Mouse (Mus musculus) intestine, embryonic 16.5 days (tissue): ENCODE measurements around the gene Nnmt. TPM values are rescaled to one million over a fixed set of nuclear protein-coding genes. Genes with fewer than 3 reads are reported as not detected.

ENCODE experiments used
- ATAC-seq: fragments of 200-750 bp; cut with Nextera tagmentation; 2 replicates; pipeline ENCODE4 v1.8.0; 2017; ENCODE audit warnings: moderate TSS enrichment, moderate library complexity
- H3K27ac ChIP-seq: fragments of 300-500 bp; sonication (generic); 2 replicates; pipeline ENCODE4 v1.5.1; 2014; ENCODE audit warnings: mild to moderate bottlenecking, low read length
- H3K27me3 ChIP-seq: fragments of 300-500 bp; sonication (generic); replicated peaks from 2 replicates; pipeline ENCODE4 v1.6.1; 2014; ENCODE audit warnings: low read length, control low read depth, mixed read lengths; ENCODE audit not compliant: control insufficient read depth, insufficient read depth
- H3K36me3 ChIP-seq: fragments of 300-500 bp; sonication (generic); 2 replicates; pipeline ENCODE4 v1.6.1; 2014; ENCODE audit warnings: low read length, control low read depth; ENCODE audit not compliant: control insufficient read depth, insufficient read depth
- H3K4me1 ChIP-seq: fragments of 300-500 bp; sonication (generic); 2 replicates; pipeline ENCODE4 v1.6.1; 2014; ENCODE audit warnings: low read length, control low read depth, mixed read lengths; ENCODE audit not compliant: control insufficient read depth, insufficient read depth
- H3K4me2 ChIP-seq: fragments of 300-500 bp; sonication (generic); 2 replicates; pipeline ENCODE4 v1.6.1; 2014; ENCODE audit warnings: low read depth, low read length, control low read depth
- H3K4me3 ChIP-seq: fragments of 300-500 bp; sonication (generic); 2 replicates; pipeline ENCODE4 v1.5.1; 2014; ENCODE audit warnings: mild to moderate bottlenecking, low read length
- H3K9ac ChIP-seq: fragments of 300-500 bp; sonication (generic); 2 replicates; pipeline ENCODE4 v1.6.1; 2014; ENCODE audit warnings: low read depth, low read length
- H3K9me3 ChIP-seq: fragments of 300-500 bp; sonication (generic); 2 replicates; pipeline ENCODE4 v1.6.1; 2016; ENCODE audit warnings: low read length, control low read depth; ENCODE audit not compliant: control insufficient read depth
- WGBS: fragments of 180-500 bp; shearing (Covaris S2); extraction: QIAGEN DNeasy Blood & Tissue Kit; methylation state at CpG from one replicate; pipeline ENCODE4 v1.1.7; 2014; 5-methylcytosine and 5-hydroxymethylcytosine counted together
- polyA plus RNA-seq: library from polyadenylated mRNA; unstranded; fragments of >200 nt; fragmentation: Nextera tagmentation; extraction: Ambion mirVana; gene quantifications from 2 replicates; pipeline ENCODE4 v1.2.1, GENCODE M21; 2015

The Nnmt gene
- polyA plus RNA-seq, 1 experiment from 2014 or later: 4.0 TPM

DNA sequence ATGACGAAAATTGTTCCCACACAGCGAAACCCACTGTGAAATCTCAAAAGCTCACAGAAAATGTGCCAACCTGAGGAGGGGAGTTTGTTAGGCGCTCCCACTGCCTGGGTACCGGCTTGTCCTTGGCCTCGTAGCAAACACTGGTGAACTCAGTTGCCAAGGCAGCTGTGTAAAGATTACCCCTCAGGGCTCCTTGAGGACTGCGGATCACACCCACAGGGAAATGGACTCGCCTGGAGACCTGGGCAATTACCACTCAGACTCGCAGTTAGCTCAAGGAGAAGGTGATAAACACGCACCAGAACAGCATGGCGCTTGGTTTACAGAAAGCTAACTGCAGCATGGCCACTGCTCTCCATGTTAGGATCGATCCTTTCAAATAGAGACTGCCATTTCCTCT lies 8.0 kb downstream of the Nnmt start:
- no peaks in the 10 kb centered on the region for H3K27me3 ChIP-seq
- ATAC-seq: no peak

DNA sequence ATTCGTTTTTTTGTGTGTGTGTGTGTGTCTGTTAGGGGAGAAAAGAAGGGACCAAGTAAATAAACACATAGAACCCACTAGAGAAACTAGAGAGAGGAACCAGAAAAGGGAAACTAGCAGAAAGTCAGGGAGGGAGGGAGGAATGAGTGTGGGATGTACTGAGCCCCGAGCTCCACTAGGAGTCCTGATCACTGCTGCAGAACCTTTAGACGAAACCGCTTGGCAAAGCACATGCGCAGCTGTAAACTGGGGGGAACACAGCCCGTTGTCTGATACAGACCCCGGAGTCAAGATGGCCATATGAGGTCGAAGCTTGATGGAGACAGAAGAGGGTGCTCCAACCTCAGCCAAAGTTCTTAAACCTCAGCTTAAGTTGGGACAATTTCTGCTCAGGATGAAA lies 11.0 kb downstream of the Nnmt start:
- Histone ChIP-seq H3K27me3 (no peaks in the 10 kb centered on the region), H3K9ac (no peak overlapping the region), H3K4me1 (no peaks in the 10 kb centered on the region), H3K27ac (no peak overlapping the region), H3K4me3 (no peak overlapping the region), H3K9me3 (no peaks in the 10 kb centered on the region), H3K4me2 (no peak overlapping the region), H3K36me3 (no peaks in the 10 kb centered on the region)
- ATAC-seq: no peak
- 63% methylated on average over 8 of the region's 8 CpGs for WGBS

More for the DNA sequence above, 8.0 kb downstream of the Nnmt start:
- Histone ChIP-seq H3K27ac (no peak overlapping the region), H3K36me3 (no peaks in the 10 kb centered on the region), H3K4me1 (no peaks in the 10 kb centered on the region), H3K9me3 (no peaks in the 10 kb centered on the region), H3K4me2 (0 out of 2 replicates have a peak overlapping the region, but pooled peaks have one; percentile 18), H3K4me3 (no peak overlapping the region), H3K9ac (no peak overlapping the region)
- 46% methylated on average over 11 of the region's 11 CpGs for WGBS

DNA sequence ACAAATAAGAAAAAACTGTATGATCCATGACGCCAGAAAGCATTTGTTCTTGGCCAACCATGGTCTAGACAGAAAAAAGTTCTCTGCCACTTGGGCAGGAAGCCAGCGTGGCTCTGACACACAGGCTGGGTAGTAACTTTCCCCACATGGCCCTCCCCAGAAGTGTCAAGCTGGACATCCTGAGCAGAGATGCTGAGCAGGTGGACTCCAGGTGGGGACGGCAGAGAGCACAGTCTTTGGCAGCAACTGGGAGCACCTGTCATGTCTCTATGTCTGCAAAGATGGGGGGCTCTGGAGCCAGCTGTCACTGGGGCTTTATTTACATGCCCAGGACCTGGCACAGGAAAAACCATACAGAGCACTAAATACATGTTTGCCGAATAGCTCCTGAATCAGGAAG lies 14.3 kb downstream of the Nnmt start:
- Histone ChIP-seq H3K4me3 (no peak overlapping the region), H3K9me3 (no peaks in the 10 kb centered on the region), H3K9ac (no peak overlapping the region), H3K27me3 (no peaks in the 10 kb centered on the region), H3K27ac (no peak overlapping the region), H3K4me2 (no peak overlapping the region), H3K4me1 (no peaks in the 10 kb centered on the region), H3K36me3 (no peaks in the 10 kb centered on the region)
- WGBS: 74% methylated on average over 4 of the region's 4 CpGs
- ATAC-seq: no peak

DNA sequence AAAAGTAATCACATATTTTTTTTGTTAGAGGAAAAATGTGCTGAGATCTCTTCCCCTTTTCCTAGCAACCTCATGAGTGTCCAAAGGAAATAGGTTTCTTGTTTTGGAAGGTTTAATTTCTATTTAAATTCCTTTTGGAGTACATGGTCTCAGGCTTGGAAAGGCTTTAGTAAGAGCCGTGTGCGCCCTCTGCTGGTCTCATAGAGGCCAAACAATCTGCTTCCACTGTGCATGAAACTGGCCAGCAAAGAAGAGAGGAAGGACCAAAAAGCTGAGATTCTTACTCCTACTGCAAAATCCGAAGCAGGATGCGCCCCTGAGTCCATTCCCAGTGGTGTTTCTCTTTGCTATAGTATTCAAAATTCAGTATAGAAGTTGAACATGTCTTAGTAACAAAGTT lies 18.6 kb downstream of the Nnmt start:
- 8% methylated on average over 4 of the region's 4 CpGs for WGBS
- no peak overlapping the region for H3K4me2 ChIP-seq
- no peaks in the 10 kb centered on the region for H3K36me3 ChIP-seq
- ATAC-seq: no peak
- no peak overlapping the region for H3K4me3 ChIP-seq
- H3K4me1 ChIP-seq: no peaks in the 10 kb centered on the region
- H3K9me3 ChIP-seq: no peaks in the 10 kb centered on the region
- H3K27ac ChIP-seq: no peak overlapping the region
- H3K27me3 ChIP-seq: no peaks in the 10 kb centered on the region
- H3K9ac ChIP-seq: no peak overlapping the region

DNA sequence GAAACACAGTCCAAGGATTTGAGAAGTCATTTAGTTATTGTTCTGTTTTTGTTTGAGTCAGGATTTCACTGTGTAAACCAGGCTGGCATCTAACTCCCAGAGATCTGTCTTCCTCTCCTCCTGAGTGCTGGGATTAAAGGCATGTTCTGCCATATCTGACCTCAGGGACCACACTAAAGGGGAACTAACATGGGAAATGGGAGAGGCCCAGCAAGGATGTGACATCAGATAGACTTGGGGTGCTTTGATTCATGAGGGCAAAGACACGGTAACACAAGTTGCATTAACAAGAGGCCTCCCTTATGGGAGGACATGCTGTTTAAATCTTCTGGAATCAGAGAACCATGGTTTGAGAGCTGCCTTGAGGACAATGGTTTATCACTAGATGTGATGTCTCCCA lies 24.1 kb downstream of the Nnmt start:
- WGBS: 78% methylated on average over 1 of the region's 1 CpGs
- no peaks in the 10 kb centered on the region for H3K36me3 ChIP-seq
- no peaks in the 10 kb centered on the region for H3K9me3 ChIP-seq
- no peak overlapping the region for H3K4me3 ChIP-seq
- no peak overlapping the region for H3K9ac ChIP-seq
- no peak overlapping the region for H3K4me2 ChIP-seq
- no peak overlapping the region for H3K27ac ChIP-seq
- no peaks in the 10 kb centered on the region for H3K27me3 ChIP-seq
- no peak for ATAC-seq
- H3K4me1 ChIP-seq: no peaks in the 10 kb centered on the region

DNA sequence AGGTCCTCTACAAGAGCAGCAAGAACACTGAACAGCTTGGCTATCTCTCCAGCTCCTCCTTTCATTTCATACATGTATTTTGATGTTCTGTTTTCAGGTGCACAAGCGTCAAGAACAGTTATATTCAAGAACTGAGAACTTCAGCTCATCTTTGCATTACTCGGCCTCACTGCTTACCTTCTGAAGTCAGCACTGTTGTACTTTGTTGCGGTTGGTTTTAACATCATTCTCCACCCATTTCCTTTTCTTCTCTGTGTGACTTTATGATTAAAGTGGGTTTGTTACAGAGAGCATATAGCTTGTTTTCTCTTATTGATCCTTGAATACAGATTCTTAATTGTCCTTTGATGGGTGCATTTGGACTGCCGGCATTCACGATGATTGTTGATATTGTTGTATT lies 42.6 kb downstream of the Nnmt start:
- no peak overlapping the region for H3K4me2 ChIP-seq
- H3K4me1 ChIP-seq: no peaks in the 10 kb centered on the region
- no peak overlapping the region for H3K9ac ChIP-seq
- no peak overlapping the region for H3K4me3 ChIP-seq
- no peaks in the 10 kb centered on the region for H3K27me3 ChIP-seq
- no peaks in the 10 kb centered on the region for H3K9me3 ChIP-seq
- no peaks in the 10 kb centered on the region for H3K36me3 ChIP-seq
- WGBS: 86% methylated on average over 5 of the region's 5 CpGs
- H3K27ac ChIP-seq: no peak overlapping the region
- no peak for ATAC-seq

DNA sequence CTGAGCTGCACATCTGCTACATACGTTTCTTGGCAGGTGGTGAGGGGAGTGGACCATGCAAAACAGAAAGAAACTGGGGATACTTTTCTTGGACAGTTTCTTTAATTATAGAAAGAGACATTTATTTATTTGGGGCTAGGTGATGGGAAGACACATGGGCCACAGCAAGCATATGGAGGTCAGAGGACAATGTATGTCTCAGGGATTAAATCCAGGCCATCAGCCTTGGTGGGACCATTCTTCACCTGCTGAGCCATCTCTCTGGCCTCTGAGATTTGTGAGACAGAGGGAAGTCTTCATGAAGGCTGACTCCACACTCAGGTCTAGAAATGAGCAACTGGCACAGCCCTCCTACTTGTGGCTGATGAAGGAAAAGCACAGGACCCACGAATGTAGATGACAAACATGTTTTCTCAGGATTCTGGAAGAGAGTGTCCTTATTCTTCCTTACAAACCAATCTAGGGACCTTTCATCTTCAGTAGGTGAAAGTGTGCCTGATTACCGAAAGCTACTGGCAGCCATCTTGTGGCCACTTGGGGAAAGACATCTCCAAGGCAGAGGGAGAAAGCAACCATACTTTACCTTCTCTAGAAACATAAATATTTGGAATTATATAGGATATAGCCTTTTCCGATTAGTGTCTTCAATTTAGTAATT lies 45.3 kb downstream of the Nnmt start:
- Histone ChIP-seq H3K36me3 (no peaks in the 10 kb centered on the region), H3K27ac (no peak overlapping the region), H3K4me3 (no peak overlapping the region), H3K9ac (no peak overlapping the region), H3K4me1 (no peaks in the 10 kb centered on the region), H3K4me2 (no peak overlapping the region), H3K27me3 (no peaks in the 10 kb centered on the region), H3K9me3 (no peaks in the 10 kb centered on the region)
- no peak for ATAC-seq
- WGBS: 20% methylated on average over 4 of the region's 4 CpGs

DNA sequence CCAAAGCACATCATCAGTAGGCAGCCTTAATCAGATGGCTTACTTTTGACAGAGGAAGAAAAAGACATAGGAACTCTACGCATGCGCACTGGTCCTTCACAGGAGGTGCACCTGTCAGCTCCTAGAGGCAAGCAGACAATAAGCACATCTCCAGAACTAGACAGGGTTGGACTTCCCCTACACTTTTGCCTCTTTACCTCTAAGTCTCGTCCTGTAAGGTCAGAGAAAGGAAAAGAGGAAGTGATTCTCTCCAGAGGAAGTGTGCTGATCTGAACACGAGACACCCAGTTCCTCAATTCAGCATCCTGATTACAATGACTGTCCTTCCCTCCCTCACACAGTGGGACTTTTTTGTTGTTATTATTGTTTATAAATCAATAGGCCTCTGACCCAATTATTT lies 46.3 kb downstream of the Nnmt start:
- no peaks in the 10 kb centered on the region for H3K27me3 ChIP-seq
- 64% methylated on average over 4 of the region's 4 CpGs for WGBS
- H3K27ac ChIP-seq: no peak overlapping the region
- H3K9ac ChIP-seq: no peak overlapping the region
- H3K4me3 ChIP-seq: no peak overlapping the region
- H3K4me2 ChIP-seq: no peak overlapping the region
- no peaks in the 10 kb centered on the region for H3K36me3 ChIP-seq
- H3K9me3 ChIP-seq: no peaks in the 10 kb centered on the region
- ATAC-seq: no peak
- no peaks in the 10 kb centered on the region for H3K4me1 ChIP-seq

DNA sequence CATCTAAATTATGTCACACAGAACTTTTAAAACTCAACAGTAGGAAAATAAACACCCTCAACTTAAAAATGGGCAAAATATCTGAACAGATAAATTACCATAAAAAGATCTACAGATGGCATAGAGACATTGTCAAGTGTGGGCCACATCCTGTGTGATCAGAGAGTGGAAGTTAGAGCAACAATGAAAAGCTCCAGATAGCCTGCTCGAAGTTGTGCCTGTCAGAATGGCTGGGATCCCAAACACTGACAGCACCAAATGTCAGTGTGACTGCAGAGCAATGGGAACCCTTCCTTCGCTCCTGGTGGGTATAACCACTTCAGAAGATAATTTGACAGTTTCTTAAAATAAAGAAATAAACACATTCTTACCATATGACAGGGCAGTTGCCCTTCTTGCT lies 55.9 kb downstream of the Nnmt start:
- Histone ChIP-seq H3K4me3 (no peak overlapping the region), H3K9me3 (no peaks in the 10 kb centered on the region), H3K4me2 (no peak overlapping the region), H3K27me3 (no peaks in the 10 kb centered on the region), H3K4me1 (no peaks in the 10 kb centered on the region), H3K9ac (no peak overlapping the region), H3K27ac (no peak overlapping the region), H3K36me3 (no peaks in the 10 kb centered on the region)
- 68% methylated on average over 2 of the region's 2 CpGs for WGBS
- ATAC-seq: no peak

DNA sequence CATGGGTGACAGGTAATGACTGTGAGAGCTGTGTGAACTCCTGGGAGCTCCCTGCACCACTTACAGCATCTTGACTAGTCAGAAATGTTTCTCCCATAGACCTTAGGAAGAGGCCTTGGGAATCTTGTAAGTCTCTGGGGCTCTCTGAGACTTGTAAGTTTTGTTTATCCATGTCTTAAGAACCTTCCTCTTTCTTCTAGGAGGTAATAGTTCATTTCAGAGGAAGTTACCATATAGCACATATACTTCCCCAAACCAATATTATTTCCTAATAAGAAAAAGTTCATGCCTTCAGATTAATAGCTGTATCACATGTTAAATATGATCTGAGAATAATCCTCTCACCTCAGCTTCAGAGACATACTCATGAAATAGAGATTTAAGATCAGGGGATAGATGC lies 57.7 kb downstream of the Nnmt start:
- Histone ChIP-seq H3K4me2 (no peak overlapping the region), H3K27ac (no peak overlapping the region), H3K9ac (no peak overlapping the region), H3K36me3 (no peaks in the 10 kb centered on the region), H3K4me3 (no peak overlapping the region), H3K9me3 (no peaks in the 10 kb centered on the region), H3K4me1 (no peaks in the 10 kb centered on the region), H3K27me3 (no peaks in the 10 kb centered on the region)
- ATAC-seq: no peak
